Mouse (Mus musculus) liver, postnatal 0 days (tissue): ENCODE measurements around the gene Sox13. TPM values are rescaled to one million over a fixed set of nuclear protein-coding genes. Genes with fewer than 3 reads are reported as not detected.
A peak's percentile ranks its signal among the peaks of the same experiment; 100 is the strongest.

Experiments
- ATAC-seq: fragments of 200-750 bp; cut with Nextera tagmentation; 2 replicates; pipeline ENCODE4 v1.8.0; 2017; ENCODE audit warnings: mild to moderate bottlenecking, moderate library complexity
- DNase-seq: peaks from one replicate; pipeline ENCODE4 v3.0.0-alpha.2; 2016
- H3K27ac ChIP-seq: fragments of 300-500 bp; sonication (generic); 2 replicates; pipeline ENCODE4 v1.5.1; 2014; ENCODE audit warnings: antibody characterized with exemption, moderate library complexity, mild to moderate bottlenecking, low read depth
- H3K27me3 ChIP-seq: fragments of 300-500 bp; sonication (generic); 2 replicates; pipeline ENCODE4 v1.6.1; 2014; ENCODE audit warnings: low read length, control low read depth, mixed read lengths; ENCODE audit not compliant: insufficient read depth
- H3K36me3 ChIP-seq: fragments of 300-500 bp; sonication (generic); replicated peaks from 2 replicates; pipeline ENCODE4 v1.6.1; 2014; ENCODE audit warnings: mild to moderate bottlenecking, control low read depth, low read length, moderate library complexity, mixed read lengths; ENCODE audit not compliant: insufficient read depth
- H3K4me1 ChIP-seq: fragments of 300-500 bp; sonication (generic); 2 replicates; pipeline ENCODE4 v1.6.1; 2014; ENCODE audit warnings: antibody characterized with exemption, mild to moderate bottlenecking, control low read depth; ENCODE audit not compliant: insufficient read depth
- H3K4me2 ChIP-seq: fragments of 300-500 bp; sonication (generic); 2 replicates; pipeline ENCODE4 v1.6.1; 2014; ENCODE audit warnings: low read depth, mild to moderate bottlenecking, low read length, moderate library complexity, mixed read lengths
- H3K4me3 ChIP-seq: fragments of 300-500 bp; sonication (generic); 2 replicates; pipeline ENCODE4 v1.5.1; 2014; ENCODE audit warnings: low read depth, low read length
- H3K9ac ChIP-seq: fragments of 300-500 bp; sonication (generic); replicated peaks from 2 replicates; pipeline ENCODE4 v1.6.1; 2014; ENCODE audit warnings: mild to moderate bottlenecking, moderate library complexity
- H3K9me3 ChIP-seq: fragments of 300-500 bp; sonication (generic); 2 replicates; pipeline ENCODE4 v1.6.1; 2016; ENCODE audit warnings: mild to moderate bottlenecking, control low read depth, low read length, mixed read lengths
- CTCF ChIP-seq: sonication (generic); IDR thresholded peaks from 2 replicates; pipeline ENCODE4 v1.5.1; 2016; ENCODE audit warnings: antibody characterized with exemption, low read depth
- EP300 ChIP-seq: IDR thresholded peaks from 2 replicates; pipeline ENCODE4 v1.6.1; 2016; ENCODE audit warnings: antibody characterized with exemption, low read depth, mild to moderate bottlenecking
- WGBS: fragments of 180-500 bp; shearing (Covaris S2); extraction: QIAGEN DNeasy Blood & Tissue Kit; methylation state at CpG from one replicate; pipeline ENCODE4 v1.1.7; 2014; ENCODE audit not compliant: insufficient replicate concordance; 5-methylcytosine and 5-hydroxymethylcytosine counted together
- polyA plus RNA-seq: library from polyadenylated mRNA; unstranded; fragments of >200 nt; fragmentation: Nextera tagmentation; extraction: Ambion mirVana; gene quantifications from 2 replicates; pipeline ENCODE4 v1.2.1, GENCODE M21; 2015

Sox13 gene
- polyA plus RNA-seq = 1.3 and 1.9 TPM in 2 replicates

GRCm38 (mm10) chr1:133423543-133424480, at the start of gene Sox13:
Sox13 (minus strand) TSS chr1:133424377.
- peaks cover 7% of the 10 kb centered on the region for H3K27me3 ChIP-seq

GRCm38 (mm10) chr1:133471556-133471955, 47.4 kb upstream of the Sox13 start:
- no peak for DNase-seq
- H3K4me2 ChIP-seq = no peak overlapping the region
- no peak overlapping the region for H3K9ac ChIP-seq
- ATAC-seq = no peak
- whole genome bisulfite sequencing = 30% methylated on average over 2 of the region's 2 CpGs
- H3K36me3 ChIP-seq = no peaks in the 10 kb centered on the region
- TF ChIP-seq CTCF = no peak
- no peak for TF ChIP-seq EP300
- H3K27me3 ChIP-seq = no peaks in the 10 kb centered on the region
- no peaks in the 10 kb centered on the region for H3K9me3 ChIP-seq
- H3K4me3 ChIP-seq = no peak overlapping the region
- H3K27ac ChIP-seq = no peak overlapping the region
- no peaks in the 10 kb centered on the region for H3K4me1 ChIP-seq

More at GRCm38 (mm10) chr1:133423543-133424480, at the start of gene Sox13:
- no peaks in the 10 kb centered on the region for H3K36me3 ChIP-seq
- H3K4me2 ChIP-seq = peak within 1 kb of the TSS; percentile 86
- peak within 1 kb of the TSS; percentile 57 for H3K4me3 ChIP-seq
- peak; percentile 67 for DNase-seq
- peak within 1 kb of the TSS; percentile 59 for H3K27ac ChIP-seq
- H3K9ac ChIP-seq = peak within 1 kb of the TSS; percentile 69
- H3K9me3 ChIP-seq = no peaks in the 10 kb centered on the region
- H3K4me1 ChIP-seq = peaks cover 3% of the 10 kb centered on the region; the same call in 1 of the 2 replicates
- WGBS = 0% methylated on average over 72 of the region's 128 CpGs
- ATAC-seq = peak; percentile 78
- TF ChIP-seq CTCF (no peak), EP300 (no peak)

- ATAC-seq = no peak
- DNase-seq = no peak
- H3K27ac ChIP-seq = no peak overlapping the region
- H3K9ac ChIP-seq = no peak overlapping the region
- WGBS = 48% methylated on average over 7 of the region's 7 CpGs
- TF ChIP-seq CTCF = no peak
- TF ChIP-seq EP300 = no peak
- no peaks in the 10 kb centered on the region for H3K4me1 ChIP-seq
- no peaks in the 10 kb centered on the region for H3K27me3 ChIP-seq
- H3K9me3 ChIP-seq = no peaks in the 10 kb centered on the region
- H3K36me3 ChIP-seq = no peaks in the 10 kb centered on the region
- H3K4me2 ChIP-seq = no peak overlapping the region
- no peak overlapping the region for H3K4me3 ChIP-seq
Measured at GRCm38 (mm10) chr1:133471086-133471485, 46.9 kb upstream of the Sox13 start.

GRCm38 (mm10) chr1:133470242-133471025, 46.3 kb upstream of the Sox13 start:
- 64% methylated on average over 10 of the region's 10 CpGs for WGBS
- Histone ChIP-seq H3K4me3 (no peak overlapping the region), H3K9me3 (no peaks in the 10 kb centered on the region), H3K27me3 (no peaks in the 10 kb centered on the region), H3K4me1 (no peaks in the 10 kb centered on the region), H3K4me2 (no peak overlapping the region), H3K36me3 (no peaks in the 10 kb centered on the region), H3K27ac (no peak overlapping the region), H3K9ac (no peak overlapping the region)
- no peak for TF ChIP-seq CTCF
- TF ChIP-seq EP300 = no peak
- ATAC-seq (no peak), DNase-seq (no peak)

GRCm38 (mm10) chr1:133469213-133469612, 45.0 kb upstream of the Sox13 start:
- no peaks in the 10 kb centered on the region for H3K9me3 ChIP-seq

GRCm38 (mm10) chr1:133468751-133469150, 44.6 kb upstream of the Sox13 start:
- H3K4me1 ChIP-seq = no peaks in the 10 kb centered on the region
- no peak overlapping the region for H3K9ac ChIP-seq
- no peak overlapping the region for H3K4me3 ChIP-seq
- H3K36me3 ChIP-seq = no peaks in the 10 kb centered on the region
- H3K4me2 ChIP-seq = no peak overlapping the region
- no peaks in the 10 kb centered on the region for H3K9me3 ChIP-seq
- H3K27me3 ChIP-seq = no peaks in the 10 kb centered on the region
- no peak for TF ChIP-seq CTCF
- TF ChIP-seq EP300 = no peak
- WGBS = 60% methylated on average over 6 of the region's 6 CpGs
- no peak overlapping the region for H3K27ac ChIP-seq
- no peak for ATAC-seq
- no peak for DNase-seq

More at GRCm38 (mm10) chr1:133469213-133469612, 45.0 kb upstream of the Sox13 start:
- 77% methylated on average over 4 of the region's 4 CpGs for WGBS
- no peak overlapping the region for H3K27ac ChIP-seq
- no peak for TF ChIP-seq CTCF
- TF ChIP-seq EP300 = no peak
- no peaks in the 10 kb centered on the region for H3K36me3 ChIP-seq
- no peaks in the 10 kb centered on the region for H3K27me3 ChIP-seq
- H3K4me2 ChIP-seq = no peak overlapping the region
- H3K4me1 ChIP-seq = no peaks in the 10 kb centered on the region
- ATAC-seq = no peak
- no peak for DNase-seq
- no peak overlapping the region for H3K4me3 ChIP-seq
- H3K9ac ChIP-seq = no peak overlapping the region
